Mouse (Mus musculus) common myeloid progenitor, adult 5-6 weeks (primary cell): Measurements from ENCODE around the gene Rnps1. TPM values are rescaled to one million over a fixed set of nuclear protein-coding genes. Genes with fewer than 3 reads are reported as not detected.

Experiments used
- ATAC-seq: replicated peaks from 2 replicates; pipeline ENCODE4 v1.8.0; 2016; ENCODE audit warnings: low read depth, mild to moderate bottlenecking, moderate TSS enrichment, inconsistent platforms; ENCODE audit not compliant: poor library complexity, severe bottlenecking
- total RNA-seq: library from RNA; stranded (forward); fragments of 200-1000, 187-1606 nt; gene quantifications from 2 replicates; pipeline ENCODE4 v1.2.3, GENCODE M21; 2017

Rnps1 gene
- total RNA-seq, 1 experiment from 2014 or later: 414 TPM

DNA sequence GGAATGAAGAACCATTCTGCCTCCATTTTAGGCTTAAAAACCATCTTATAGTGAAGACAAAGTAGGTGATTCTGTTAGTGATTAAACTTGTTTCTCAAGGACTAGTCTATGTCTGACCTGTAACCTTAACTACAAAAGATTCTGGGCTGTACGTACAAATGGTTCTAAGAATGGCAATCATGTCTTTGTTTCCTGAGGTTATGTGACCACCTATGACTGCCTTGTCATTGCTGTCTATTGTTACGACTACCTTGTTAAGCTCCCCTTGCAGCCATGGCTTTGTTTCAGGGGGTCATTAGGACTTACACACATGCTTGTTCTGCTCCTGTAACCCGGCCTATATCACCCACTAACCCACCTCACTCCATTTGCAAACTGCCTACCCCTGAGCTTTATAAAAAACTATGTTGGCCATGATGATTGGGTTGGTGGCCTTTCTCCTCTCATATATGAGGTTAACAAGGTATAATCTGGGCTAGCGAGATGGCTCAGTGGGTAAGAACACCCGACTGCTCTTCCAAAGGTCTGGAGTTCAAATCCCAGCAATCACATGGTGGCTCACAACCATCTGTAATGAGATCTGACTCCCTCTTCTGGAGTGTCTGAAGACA lies 54.4 kb downstream of the Rnps1 start:
- ATAC-seq: no peak

DNA sequence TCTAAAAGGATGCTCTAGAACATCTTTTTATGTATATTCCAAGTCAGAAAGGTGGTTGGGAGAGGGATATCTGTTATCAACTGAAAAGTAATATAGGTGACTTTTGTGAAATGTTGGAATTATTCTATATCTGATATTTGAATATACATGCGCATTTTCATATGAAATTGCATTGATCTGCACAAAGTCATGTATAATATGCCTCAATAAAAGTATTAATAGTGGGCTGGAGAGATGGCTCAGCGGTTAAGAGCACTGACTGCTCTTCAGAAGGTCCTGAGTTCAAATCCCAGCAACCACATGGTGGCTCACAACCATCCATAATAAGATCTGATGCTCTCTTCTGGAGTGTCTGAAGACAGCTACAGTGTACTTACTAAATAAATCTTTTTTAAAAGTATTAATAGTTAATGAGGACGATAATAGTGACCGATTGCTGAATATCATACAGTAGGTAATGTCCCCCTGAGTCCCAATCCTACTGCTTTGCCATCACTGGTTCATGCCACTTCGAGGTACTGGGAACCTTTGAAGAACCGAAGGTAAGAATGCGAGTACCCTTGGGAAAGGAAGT lies 55.1 kb downstream of the Rnps1 start:
- ATAC-seq: no peak

DNA sequence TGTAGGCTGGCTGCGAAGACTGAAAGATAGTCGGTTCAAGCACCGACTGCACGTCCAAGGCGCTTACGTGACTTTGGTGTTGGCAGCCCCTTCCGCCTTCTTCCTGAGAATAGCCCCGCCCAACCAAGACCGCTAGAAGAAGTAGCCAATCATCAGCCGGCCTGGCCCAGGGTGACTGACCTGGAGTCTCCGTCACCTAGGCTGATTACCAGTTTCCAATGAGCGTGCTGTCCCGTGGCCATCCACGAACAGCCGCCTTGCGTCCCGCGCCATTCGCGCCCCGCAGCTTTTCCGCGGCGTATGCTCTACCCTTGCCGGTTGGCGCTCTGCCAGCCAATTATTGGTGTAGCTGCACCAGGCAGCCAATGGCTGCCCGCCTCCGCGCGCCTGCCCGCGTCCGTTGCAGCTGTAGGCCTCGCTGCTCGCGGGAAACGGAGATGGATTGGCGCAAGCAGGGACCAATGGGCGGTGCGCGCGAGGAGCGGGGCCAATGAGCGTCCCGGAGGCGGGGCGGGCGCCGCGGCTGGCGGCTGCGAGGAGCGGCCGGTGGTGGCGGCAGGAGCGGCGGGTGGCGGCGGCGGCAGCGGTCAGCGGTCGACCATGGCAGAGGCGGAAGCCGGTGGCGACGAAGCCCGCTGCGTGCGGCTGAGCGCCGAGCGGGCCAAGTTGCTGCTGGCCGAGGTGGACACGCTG lies 55.7 kb downstream of the Rnps1 start, which contains the start of the genes E4f1 and Pgp:
Gene E4f1, minus strand, starts transcription at position 404 of the 693 bp plus-strand sequence.
Gene Pgp, plus strand, starts transcription at position 483 of the 693 bp plus-strand sequence.
- ATAC-seq: peak; percentile 94

DNA sequence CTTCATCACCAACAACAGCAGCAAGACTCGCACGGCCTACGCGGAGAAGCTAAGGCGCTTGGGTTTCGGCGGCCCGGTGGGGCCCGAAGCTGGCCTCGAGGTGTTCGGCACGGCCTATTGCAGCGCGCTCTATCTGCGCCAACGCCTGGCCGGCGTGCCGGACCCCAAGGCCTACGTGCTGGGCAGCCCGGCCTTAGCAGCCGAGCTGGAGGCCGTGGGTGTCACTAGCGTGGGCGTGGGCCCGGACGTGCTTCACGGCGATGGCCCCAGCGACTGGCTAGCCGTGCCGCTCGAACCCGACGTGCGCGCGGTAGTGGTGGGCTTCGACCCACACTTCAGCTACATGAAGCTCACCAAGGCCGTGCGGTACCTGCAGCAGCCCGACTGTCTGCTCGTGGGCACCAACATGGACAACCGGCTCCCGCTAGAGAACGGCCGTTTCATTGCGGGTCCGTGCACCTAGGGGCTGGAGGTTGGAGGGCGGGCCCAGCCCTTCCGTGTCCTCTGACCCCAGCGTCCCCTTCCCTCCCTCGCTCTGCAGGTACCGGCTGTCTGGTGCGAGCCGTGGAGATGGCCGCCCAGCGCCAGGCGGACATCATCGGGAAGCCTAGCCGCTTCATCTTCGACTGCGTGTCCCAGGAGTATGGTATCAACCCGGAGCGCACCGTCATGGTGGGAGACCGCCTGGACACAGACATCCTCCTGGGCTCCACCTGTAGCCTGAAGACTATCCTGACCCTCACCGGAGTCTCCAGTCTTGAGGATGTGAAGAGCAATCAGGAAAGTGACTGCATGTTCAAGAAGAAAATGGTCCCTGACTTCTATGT lies 56.5 kb downstream of the Rnps1 start:
- ATAC-seq: no peak

DNA sequence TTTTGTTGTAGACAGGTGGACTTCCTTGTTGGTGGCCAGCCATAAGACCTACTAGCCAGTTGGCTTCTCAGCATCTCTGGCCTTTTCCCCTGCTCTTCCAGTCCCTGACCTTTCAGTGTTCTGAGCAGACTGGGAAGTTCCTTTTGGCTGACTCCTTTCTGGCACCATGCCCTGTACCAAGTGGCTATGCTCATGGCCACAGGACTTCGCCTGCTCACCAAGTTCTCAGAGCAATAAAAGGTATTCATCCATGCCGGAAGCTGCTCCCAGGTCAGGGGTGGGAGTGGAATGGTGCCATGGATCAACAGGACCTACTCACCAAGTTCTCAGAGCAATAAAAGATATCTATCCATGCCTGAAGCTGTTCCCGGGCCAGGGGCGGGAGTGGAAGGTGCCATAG lies 58.1 kb downstream of the Rnps1 start:
- ATAC-seq: no peak

DNA sequence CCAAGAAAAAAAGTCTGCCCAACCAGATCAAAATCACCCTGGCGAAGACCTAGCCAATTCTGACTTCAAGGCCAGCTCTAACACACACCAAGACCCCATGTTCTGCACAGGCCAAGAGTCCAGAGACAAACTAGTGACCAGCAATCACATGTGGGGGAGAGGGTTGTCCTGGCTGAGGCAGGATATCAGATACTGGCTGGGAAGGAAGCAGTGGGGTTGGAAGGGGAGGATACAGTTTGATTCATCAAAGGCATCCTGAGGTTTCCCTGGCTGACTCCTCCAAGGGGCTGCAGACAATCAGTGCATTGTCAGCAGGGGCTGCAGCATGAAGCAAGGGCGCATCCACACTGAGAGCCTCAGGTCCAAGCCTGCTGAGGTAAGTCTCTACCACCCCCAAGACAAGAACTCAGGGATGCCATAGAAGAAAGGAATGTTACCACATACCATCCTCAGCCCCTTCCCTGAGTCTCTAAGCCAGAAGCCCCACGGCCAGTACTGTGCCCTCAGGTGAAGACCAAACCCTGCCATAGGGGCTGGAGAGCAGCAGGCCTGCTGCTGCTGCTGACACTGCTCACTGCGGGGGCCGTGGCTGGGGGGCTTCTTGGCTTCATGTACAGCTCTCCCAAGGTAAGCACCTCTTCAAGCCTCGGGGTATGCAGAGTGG lies 59.4 kb downstream of the Rnps1 start, which contains the start of gene Bricd5:
Gene Bricd5, plus strand, starts transcription at position 273 of the 664 bp plus-strand sequence.
- ATAC-seq: no peak

DNA sequence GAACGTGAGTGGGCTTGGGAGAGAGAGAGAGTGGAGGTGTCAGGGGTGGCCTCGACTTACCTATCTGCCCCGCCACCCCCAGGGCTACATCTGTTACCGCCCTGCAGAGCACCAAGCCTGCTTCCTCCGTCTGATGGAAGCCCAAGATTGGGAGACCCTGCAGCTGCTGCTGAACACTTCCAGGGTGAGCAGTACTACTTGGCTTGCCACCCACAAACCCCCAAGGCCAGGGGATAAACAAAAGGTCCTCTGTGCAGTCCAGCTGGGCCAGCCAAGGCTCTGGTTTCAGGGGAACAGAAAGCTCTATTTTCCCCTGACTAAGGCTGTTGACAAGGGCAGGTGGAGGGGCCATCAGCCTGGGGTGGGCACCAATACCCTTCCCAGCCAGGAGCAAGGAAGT lies 60.2 kb downstream of the Rnps1 start:
- no peak for ATAC-seq

Other genes starting within 250 kb of the Rnps1 start
- gene Atp6v0c, start 244.9 kb upstream of the Rnps1 start, total RNA-seq: 81.5 and 89.8 TPM in 2 replicates
- gene Tbc1d24, start 209.0 kb upstream of the Rnps1 start, total RNA-seq: 4.8 and 5.3 TPM in 2 replicates
- 0.10 and 0.50 TPM in 2 replicates for gene Ntn3, start 205.0 kb upstream of the Rnps1 start, total RNA-seq
- 17.4 and 18.4 TPM in 2 replicates for gene Tedc2, start 193.7 kb upstream of the Rnps1 start, total RNA-seq
- gene Ccnf, start 163.1 kb upstream of the Rnps1 start, total RNA-seq: 29.1 and 30.8 TPM in 2 replicates
- 0.14 TPM in 1 of 2 replicates, not detected in the other for gene Abca17, start 63.5 kb upstream of the Rnps1 start, total RNA-seq
- gene Abca3, start 62.6 kb upstream of the Rnps1 start, total RNA-seq: 13.7 and 22.4 TPM in 2 replicates
- 26.0 and 28.7 TPM in 2 replicates for gene Eci1, start 12.1 kb downstream of the Rnps1 start, total RNA-seq
- 1.4 TPM in 1 of 2 replicates, not detected in the other for gene Dnase1l2, start 28.5 kb downstream of the Rnps1 start, total RNA-seq
- gene E4f1, start 55.7 kb downstream of the Rnps1 start, total RNA-seq: 10.0 and 15.2 TPM in 2 replicates
- 21.6 and 23.5 TPM in 2 replicates for gene Pgp, start 55.8 kb downstream of the Rnps1 start, total RNA-seq
- 1.3 TPM in 1 of 2 replicates, not detected in the other for gene Bricd5, start 59.3 kb downstream of the Rnps1 start, total RNA-seq
- 9.6 and 25.7 TPM in 2 replicates for gene Mlst8, start 64.5 kb downstream of the Rnps1 start, total RNA-seq
- gene Caskin1, start 74.0 kb downstream of the Rnps1 start, total RNA-seq: not detected in 2 replicates
- gene Traf7, start 113.4 kb downstream of the Rnps1 start, total RNA-seq: 59.3 and 60.5 TPM in 2 replicates
- 0.05 TPM in 1 of 2 replicates, not detected in the other for gene Rab26, start 119.6 kb downstream of the Rnps1 start, total RNA-seq
- gene Pkd1, start 135.3 kb downstream of the Rnps1 start, total RNA-seq: 8.3 and 37.4 TPM in 2 replicates
- gene Tsc2, start 218.1 kb downstream of the Rnps1 start, total RNA-seq: 39.0 and 52.2 TPM in 2 replicates
- 18.0 and 25.1 TPM in 2 replicates for gene Nthl1, start 218.1 kb downstream of the Rnps1 start, total RNA-seq
- 1.3 and 1.4 TPM in 2 replicates for gene Slc9a3r2, start 235.8 kb downstream of the Rnps1 start, total RNA-seq
- gene Npw, start 243.9 kb downstream of the Rnps1 start, total RNA-seq: 0.27 and 1.4 TPM in 2 replicates